Mouse (Mus musculus) megakaryocyte-erythroid progenitor cell, adult 5-6 weeks (primary cell): ENCODE results near the gene Gsap. TPM values are rescaled to one million over a fixed set of nuclear protein-coding genes. Genes with fewer than 3 reads are reported as not detected.
"Not testable (repeated sequence)": the region's sequence is repeated elsewhere in the genome, so short reads cannot be mapped to it uniquely, and the experiment has no call there.

Experiments used
- ATAC-seq: replicated peaks from 2 replicates; pipeline ENCODE4 v1.8.0; 2016; ENCODE audit warnings: mild to moderate bottlenecking, inconsistent platforms; ENCODE audit not compliant: severe bottlenecking, poor library complexity, low FRiP score, low TSS enrichment
- total RNA-seq, 2 experiments: library from RNA; stranded (forward) in 1 of 2; stranded (reverse) in 1 of 2; fragments of 200-1000, 215-1000 nt in 1 of 2; fragments of >200 nt in 1 of 2; fragmentation: Nextera tagmentation in 1 of 2; gene quantifications; 2 replicates each; pipeline ENCODE4 v1.2.3; 2014 to 2017

The Gsap gene
- total RNA-seq, 2 experiments from 2014 or later, result 1.1 to 2.6 TPM

DNA sequence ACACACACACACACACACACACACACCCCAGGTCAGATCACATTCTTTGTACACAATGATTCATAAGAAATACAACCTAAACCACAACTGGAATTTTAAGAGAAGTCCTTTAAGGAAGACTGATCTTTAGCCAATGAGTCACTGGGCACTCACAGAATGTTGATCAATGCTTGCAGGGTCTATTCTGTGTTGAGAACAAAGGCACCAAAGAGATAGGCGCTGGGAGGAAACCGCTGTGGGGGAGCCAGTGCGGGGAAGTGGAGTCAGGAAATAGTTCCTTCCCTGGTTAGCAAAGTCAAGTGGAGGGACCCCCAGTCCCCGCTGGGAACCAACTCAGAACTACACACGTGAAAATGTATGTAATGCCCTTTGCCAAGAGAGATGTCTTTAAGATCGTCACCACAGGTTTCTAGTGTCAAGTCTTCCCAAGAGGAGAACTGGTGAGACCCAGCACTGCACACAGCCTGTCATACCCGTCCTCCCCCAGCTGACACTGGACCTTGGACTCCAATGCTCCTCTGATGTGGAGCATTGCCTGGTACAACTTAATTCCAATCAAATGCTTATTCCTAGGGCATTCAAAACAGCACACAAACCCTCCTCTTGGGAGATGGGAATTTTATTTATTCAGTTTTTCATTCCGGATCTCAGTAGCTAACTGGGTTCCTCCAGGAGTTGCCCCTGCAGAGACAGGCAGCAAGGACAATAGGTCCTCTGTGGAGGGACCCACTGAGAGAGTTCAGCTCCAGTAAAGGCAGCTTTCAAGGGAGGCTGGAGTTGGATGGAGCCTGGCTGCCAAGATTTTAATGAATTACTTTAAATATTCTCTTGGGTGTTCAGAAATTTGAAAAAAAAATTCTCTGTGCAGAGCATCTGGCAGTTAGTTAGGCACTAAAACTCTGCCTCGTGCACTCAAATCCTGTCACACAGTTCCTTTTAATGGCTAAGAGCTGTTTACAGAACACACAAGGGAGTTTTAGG lies 10.6 kb upstream of the Gsap start:
- no peak for ATAC-seq

DNA sequence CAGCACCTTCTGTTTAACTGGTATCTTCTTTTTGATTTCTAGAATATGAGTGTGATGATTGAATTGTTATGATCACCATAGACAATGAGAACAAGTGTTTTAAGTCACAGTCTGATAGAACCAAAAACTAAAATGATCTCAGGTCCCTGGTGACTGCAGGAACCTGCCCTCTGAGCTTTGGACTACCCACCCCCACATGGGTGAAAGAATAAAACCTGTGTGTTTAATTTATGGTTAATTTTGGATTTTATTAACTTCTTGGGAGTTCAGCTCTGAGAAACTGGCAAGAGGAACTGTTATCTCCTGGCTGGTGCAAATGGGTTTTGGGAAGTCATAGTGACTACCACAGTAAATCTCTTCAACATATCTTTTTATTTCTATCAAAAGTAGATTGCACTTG lies 6.6 kb upstream of the Gsap start:
- no peak for ATAC-seq

- not testable (repeated sequence) for ATAC-seq
These were observed 3.0 kb upstream of the Gsap start for GRCm38 (mm10) chr5:21183046-21183445.

DNA sequence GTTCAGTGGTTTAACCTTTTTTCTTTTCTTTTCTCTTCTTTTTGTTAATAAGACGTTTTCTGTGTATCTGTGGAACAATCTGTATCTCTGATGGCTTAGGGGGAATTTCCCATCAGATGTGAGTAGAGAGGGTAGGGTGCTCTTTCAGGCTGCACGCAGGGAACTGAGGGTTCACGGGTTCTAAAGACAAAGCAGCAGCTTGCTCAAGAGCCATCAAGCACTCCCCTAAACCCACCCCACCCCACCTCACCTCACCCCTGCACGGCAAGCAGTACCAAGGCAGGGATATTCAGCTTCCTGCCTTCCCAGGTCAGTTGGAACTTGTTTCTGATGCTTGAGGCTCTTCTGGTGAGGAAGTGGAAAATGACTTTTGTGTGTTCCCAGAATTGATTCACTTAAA lies 766 bp downstream of the Gsap start:
- ATAC-seq, result no peak

- no peak for ATAC-seq
These were observed 2.4 kb downstream of the Gsap start for GRCm38 (mm10) chr5:21188435-21188834.

GRCm38 (mm10) chr5:21189036-21189435 lies 3.0 kb downstream of the Gsap start:
- ATAC-seq, result no peak

DNA sequence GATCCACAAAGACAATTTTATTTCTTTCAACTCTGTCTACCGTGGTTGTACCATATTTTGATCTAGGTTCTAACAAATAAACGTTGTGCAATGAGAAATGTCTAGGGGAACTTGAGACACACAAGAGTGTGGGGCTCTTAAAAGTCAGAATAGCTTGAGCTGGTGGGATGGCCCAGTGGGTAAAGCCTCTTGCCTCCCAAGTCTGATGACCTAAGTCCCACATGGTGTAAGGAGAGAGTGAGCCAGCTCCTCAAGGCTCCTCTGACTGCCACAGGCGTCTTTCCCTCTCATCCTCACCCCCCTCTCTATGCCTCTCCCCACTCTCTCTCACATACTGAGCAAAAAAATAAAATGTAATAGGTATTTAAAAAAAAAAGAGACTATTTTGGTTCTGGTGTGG lies 3.4 kb downstream of the Gsap start:
- no peak for ATAC-seq

DNA sequence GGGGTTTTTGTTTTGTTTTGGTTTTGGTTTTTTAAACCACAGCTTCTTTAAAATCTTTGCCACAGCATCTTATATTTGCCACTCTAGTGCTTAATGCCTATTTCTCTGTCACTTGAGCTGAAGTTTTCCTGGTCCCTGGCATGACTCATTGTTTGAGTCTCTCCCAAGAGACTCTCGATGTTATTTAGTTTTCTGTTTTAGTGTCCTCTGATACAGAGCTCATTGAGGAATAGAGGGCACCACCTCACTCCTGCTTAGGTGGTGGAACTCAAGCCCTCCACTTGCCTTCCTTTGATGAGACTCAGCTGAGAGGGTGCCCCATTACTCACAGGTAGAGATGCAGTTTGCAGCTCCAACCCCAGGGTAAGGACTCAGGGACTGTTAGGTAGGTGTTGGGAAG lies 17.4 kb downstream of the Gsap start:
- no peak for ATAC-seq

DNA sequence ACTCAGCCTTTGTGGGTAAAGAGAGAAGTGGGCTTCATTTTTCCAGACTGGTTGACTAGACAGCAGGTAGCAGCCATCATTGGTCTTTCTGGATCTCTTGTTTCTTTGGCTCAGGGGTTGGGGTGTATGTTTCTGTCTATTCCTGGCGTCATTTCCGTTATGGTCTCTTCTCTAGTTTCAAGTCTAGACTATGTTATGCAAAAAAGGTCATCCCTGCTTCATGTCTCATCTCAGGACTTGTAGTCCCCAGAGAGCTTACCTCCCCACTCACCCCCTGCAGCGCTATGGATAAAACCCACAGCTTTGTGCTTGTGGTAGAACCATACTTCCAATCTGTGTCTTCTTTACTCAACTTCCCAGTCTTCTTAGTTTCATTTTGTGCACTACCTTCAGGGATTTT lies 18.1 kb downstream of the Gsap start:
- ATAC-seq, result no peak

DNA sequence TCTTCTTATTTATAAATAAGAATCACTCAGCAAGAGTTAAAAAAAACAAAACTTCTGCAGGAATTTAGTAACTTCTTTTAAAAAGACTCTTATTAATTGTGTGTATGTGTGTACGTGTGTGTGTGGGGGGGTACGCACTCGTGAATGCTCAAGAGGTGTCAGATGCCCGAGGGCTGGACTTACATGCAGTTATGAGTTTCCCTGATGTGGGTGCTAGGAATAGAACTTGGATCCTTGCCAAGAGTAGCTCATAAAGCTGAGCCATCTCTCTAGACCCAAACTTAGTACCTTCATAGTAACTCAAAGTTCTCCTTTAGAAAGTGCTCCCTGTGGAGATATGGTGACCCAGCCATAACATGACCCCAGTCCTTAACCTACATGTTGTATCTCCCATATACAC lies 20.0 kb downstream of the Gsap start:
- ATAC-seq, result no peak

DNA sequence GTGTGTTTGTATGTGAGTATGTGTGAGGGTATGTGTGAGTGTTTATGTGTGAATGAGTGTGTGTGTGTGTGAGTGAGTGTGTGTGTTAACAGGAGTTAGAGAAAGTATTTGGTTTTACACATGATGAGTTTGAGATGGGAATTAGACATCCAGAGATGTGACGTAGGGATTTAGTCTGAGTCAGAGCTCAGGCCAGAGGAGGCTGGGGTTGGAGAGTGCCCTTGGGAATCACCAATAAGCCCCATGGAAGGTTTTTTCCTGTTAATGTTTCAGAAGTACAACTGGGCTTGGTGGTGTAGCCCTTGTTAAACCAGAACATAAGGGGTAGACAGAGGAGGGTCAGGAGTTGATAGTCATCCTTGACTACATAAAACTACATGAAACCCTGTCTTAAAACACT lies 25.4 kb downstream of the Gsap start:
- ATAC-seq, result no peak

GRCm38 (mm10) chr5:21212933-21213332 lies 26.9 kb downstream of the Gsap start:
- no peak for ATAC-seq

- ATAC-seq, result no peak
These were observed 27.7 kb downstream of the Gsap start for GRCm38 (mm10) chr5:21213801-21214200.

GRCm38 (mm10) chr5:21217453-21218294 lies 31.6 kb downstream of the Gsap start:
- ATAC-seq, result peak; percentile 91

DNA sequence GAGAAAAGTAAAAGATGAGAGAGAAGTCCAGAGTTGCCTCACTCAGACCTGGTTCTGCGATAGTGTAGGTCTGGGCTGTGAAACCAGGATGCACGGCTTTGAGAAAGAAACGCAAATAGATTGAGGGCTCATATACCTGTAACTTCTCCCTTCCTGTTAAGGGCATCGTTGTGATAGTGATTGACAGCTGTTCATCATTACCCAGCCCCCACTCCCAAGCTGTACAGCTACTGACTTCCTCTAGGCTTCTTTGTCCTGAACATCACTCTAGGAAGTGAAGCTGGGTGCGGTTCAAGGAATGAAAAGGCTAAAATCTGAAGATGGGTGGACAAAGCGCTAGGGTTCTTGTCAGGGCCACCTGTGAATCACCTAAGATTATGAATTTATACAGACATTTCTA lies 46.8 kb downstream of the Gsap start:
- ATAC-seq, result no peak

DNA sequence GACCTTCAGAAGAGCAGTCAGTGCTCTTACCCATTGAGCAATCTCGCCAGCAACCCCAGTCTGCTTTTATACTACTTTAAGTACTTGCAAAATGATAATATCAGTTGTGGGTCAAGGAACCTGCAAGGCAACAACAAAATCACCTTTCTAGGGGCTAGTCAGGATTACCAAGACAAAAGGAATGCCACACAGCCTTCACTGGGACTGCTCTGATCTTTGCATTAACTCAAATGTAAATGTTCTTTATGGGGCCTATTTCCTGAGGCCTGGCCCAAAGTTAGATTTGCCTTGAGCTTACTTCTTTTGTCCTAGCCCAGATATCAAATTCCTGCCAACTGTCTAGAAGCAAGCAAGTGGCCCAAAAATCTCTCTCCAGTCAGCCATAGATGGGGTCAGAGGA lies 58.5 kb downstream of the Gsap start:
- ATAC-seq, result no peak

DNA sequence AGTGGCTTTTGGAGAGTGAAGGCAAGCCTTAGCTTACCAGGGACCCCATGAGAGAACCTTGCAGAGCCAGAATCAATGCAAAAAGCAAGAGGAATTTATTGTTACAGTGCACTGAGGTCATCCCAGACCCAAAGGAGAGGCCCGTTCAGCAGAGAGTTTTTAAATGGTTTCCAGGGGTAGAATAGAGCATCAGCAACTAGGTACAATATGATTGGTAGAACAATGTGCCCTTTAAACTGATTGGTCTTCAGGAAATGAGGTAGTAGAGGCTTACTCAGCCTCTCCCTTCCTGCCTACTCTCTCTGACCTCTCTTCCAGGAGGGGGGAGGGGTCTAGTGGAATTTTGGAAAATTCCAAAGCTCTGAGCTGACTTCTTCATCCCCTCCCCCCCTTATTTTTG lies 59.2 kb downstream of the Gsap start:
- no peak for ATAC-seq

DNA sequence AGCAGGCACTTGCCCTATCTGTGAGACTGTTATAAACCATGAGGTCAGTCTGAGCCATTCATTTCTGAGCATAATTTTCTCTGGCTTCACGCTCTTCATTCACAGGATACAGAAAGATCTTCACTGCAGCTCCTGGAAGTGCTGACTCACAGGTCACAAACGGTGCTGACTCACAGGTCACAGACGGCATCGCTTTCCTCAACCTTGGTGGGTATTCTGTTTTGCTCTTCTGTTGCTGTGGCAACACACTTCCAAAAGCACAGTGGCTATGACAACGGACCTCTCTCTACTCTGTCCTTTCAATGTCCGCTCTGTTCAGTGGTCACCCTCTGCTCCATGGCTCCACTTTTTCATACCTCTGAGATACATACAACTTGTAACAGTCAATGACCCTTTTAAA lies 60.7 kb downstream of the Gsap start:
- ATAC-seq, result no peak

GRCm38 (mm10) chr5:21247916-21248315 lies 61.9 kb downstream of the Gsap start:
- ATAC-seq, result no peak

DNA sequence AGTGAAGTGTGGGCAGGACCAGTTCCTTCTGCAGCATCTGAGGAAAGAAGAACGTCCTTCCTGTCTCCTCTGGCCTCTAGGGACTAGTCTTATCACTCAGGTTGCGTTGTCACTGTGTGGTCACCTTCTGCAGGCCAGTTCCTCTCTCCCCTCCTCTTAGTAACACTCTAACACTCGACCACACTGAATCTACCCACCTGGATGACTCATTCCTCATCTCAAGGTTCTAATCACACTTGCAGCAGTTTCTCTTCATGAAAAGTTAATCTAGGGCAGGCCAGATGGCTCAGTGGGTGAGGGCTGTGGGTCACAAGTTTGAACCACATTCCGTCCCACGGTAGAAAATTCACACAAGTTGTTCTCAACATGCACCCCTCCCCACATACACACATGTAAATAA lies 62.8 kb downstream of the Gsap start:
- ATAC-seq, result 0 out of 2 replicates have a peak, but pooled peaks have one; percentile 26
